8 mouse cellular contexts compared by ENCODE assay signal in the genomic region with DNA sequence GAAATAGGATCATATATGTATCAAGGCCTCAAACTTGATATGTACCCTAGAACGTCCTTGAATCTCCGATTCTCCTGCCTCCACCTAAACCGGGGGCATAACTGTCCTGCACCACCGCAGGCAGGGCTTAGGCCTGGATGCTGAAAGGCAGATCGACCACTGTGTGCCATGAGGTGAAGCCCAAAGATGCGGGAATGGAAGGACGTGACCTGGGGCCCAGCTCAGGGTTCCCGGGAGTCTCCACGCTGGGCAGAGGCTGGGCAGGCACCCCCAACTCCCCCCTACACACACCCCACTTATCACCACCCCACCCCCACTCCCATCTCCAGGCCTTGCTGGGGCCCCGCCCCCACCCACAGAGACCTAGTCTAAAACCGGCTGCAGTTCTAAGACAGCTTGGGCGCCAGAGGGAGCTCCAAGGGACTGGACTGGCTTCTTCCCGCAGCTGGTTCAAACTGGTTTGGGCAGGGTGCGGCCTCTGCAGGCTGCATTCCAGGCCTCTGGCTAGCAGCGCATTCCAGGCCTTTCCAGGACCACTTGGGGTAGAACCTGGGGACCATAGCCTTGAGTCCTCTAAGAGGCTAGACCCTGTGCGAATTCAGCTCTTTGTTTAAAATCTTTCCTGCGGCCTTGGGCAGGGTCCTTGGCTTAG. TPM values are rescaled to one million over a fixed set of nuclear protein-coding genes. Genes with fewer than 3 reads are reported as not detected.
DNase-seq lines count a peak whose midpoint lies in the region; TF ChIP-seq lines count a peak whose summit lies in the region.

No protein-coding gene starts in this region.

- H3K27me3 ChIP-seq in midbrain, embryonic 10.5 days (ENCODE audit: low read depth, poor library complexity, severe bottlenecking), result peaks cover 34% of the 10 kb centered on the region
- H3K27me3 ChIP-seq in small intestine, adult 2 months (ENCODE audit: control insufficient read depth, insufficient read depth, low read length), result no peaks in the 10 kb centered on the region; the same call in none of the 2 replicates

- H3K9me3 ChIP-seq in midbrain, embryonic 10.5 days (replicated peaks), result no peaks in the 10 kb centered on the region

- 15% methylated on average over 17 of the region's 17 CpGs for WGBS in midbrain, embryonic 10.5 days
- 31% methylated on average over 17 of the region's 17 CpGs for WGBS in small intestine, adult 2 months

- H3K4me1 ChIP-seq in midbrain, embryonic 10.5 days, result peaks cover 37% of the 10 kb centered on the region
- H3K4me1 ChIP-seq in small intestine, adult 2 months (ENCODE audit: control insufficient read depth, insufficient read depth, insufficient read length, low read length), result peaks cover 8% of the 10 kb centered on the region

- peak; percentile 55; the same call in 1 of the 2 replicates for TF ChIP-seq CTCF in small intestine, adult 2 months (IDR thresholded peaks at IDR 0.05; ENCODE audit: extremely low read depth, insufficient read length, insufficient replicate concordance, low read depth, low read length)

- H3K36me3 ChIP-seq in midbrain, embryonic 10.5 days, result no peaks in the 10 kb centered on the region
- no peaks in the 10 kb centered on the region for H3K36me3 ChIP-seq in small intestine, adult 2 months (ENCODE audit: control insufficient read depth, insufficient read depth, low read length)

- no peak for TF ChIP-seq POLR2A in small intestine, adult 2 months (IDR thresholded peaks at IDR 0.05; ENCODE audit: low read depth, low read length)

- peak overlapping the region; percentile 86 for H3K27ac ChIP-seq in midbrain, embryonic 10.5 days (replicated peaks)
- H3K27ac ChIP-seq in small intestine, adult 2 months (ENCODE audit: insufficient read depth, low read depth, low read length), result no peak overlapping the region

- intact Hi-C loops in left cerebral cortex, postnatal 4 days (cut with DNase I), result no loop called here

- DNase-seq in Muller cell, postnatal 12 days (ENCODE audit: inconsistent ontology term), result peak; percentile 79
- peak; percentile 96 for DNase-seq in embryo, embryonic 10.5 days (ENCODE audit: low spot score)
- DNase-seq in gastrocnemius, postnatal 25 days, result peak; percentile 67
- peak; percentile 69 for DNase-seq in hindlimb bud, embryonic 11.5 days (ENCODE audit: extremely low spot score, low read depth, low spot score)
- peak; percentile 77 for DNase-seq in left cerebral cortex, postnatal 4 days
- peak; percentile 92 for DNase-seq in midbrain, embryonic 10.5 days (ENCODE audit: low spot score)
- no peak for DNase-seq in spleen, adult 18-20 months

- H3K4me3 ChIP-seq in midbrain, embryonic 10.5 days, result peak overlapping the region; percentile 11; the same call in 1 of the 2 replicates
- no peak overlapping the region for H3K4me3 ChIP-seq in small intestine, adult 2 months (ENCODE audit: low read depth, low read length)

RNA-seq across cellular contexts. Expression of a gene that starts 34.0 kb away (rescaled TPM):
- total RNA-seq in gastrocnemius, postnatal 25 days (2021), result under 1 TPM; 0.43 to 0.62 TPM
- total RNA-seq in left cerebral cortex, postnatal 4 days (2021), result 1 to 10 TPM; 4.3 to 4.9 TPM
- polyA plus RNA-seq in midbrain, embryonic 10.5 days (2016; fragmentation: Nextera tagmentation; extraction: Ambion mirVana), result 6.9 and 7.5 TPM in 2 replicates
- polyA plus RNA-seq in small intestine, adult 2 months (2012; rRNA removed), result 18.2 and 55.5 TPM in 2 replicates

Comparison
In these comparisons a context has a peak if more than half of its experiments do, and no peak if none do; other contexts are left out.
1. DNase-seq: peak in Muller cell, postnatal 12 days (single experiment), embryo, embryonic 10.5 days (single experiment), gastrocnemius, postnatal 25 days (single experiment), hindlimb bud, embryonic 11.5 days (single experiment), left cerebral cortex, postnatal 4 days (single experiment) and midbrain, embryonic 10.5 days (single experiment); none in spleen, adult 18-20 months (0 of 2).